Mouse (Mus musculus) natural killer cell, adult 2 months (primary cell): Measurements from ENCODE around the gene Olfr32.
"Not testable (repeated sequence)": the region's sequence is repeated elsewhere in the genome, so short reads cannot be mapped to it uniquely, and the experiment has no call there.

Experiments used
- DNase-seq, 2 experiments: peaks; one replicate each; pipeline ENCODE4 v3.0.0; 2022; ENCODE audit warnings: low spot score in 2 of 2

Gene Olfr32

GRCm38 (mm10) chr2:90142196-90142595, at the start of gene Olfr32:
Gene Olfr32 (minus strand): TSS chr2:90142296.
- DNase-seq: no peak

- DNase-seq: not testable (repeated sequence)
Observed at GRCm38 (mm10) chr2:90187082-90187481, 45.0 kb upstream of the Olfr32 start.

- not testable (repeated sequence) for DNase-seq
Observed at GRCm38 (mm10) chr2:90186082-90186481, 44.0 kb upstream of the Olfr32 start.

- DNase-seq: no peak
Observed at GRCm38 (mm10) chr2:90153916-90154315, 11.8 kb upstream of the Olfr32 start.

- DNase-seq: no peak
Observed at GRCm38 (mm10) chr2:90152991-90153390, 10.9 kb upstream of the Olfr32 start, which contains the start of gene Olfr1270. Gene Olfr1270 (minus strand): TSS chr2:90153091.

GRCm38 (mm10) chr2:90121312-90121711, 20.8 kb downstream of the Olfr32 start, which contains the start of gene Olfr1269:
Gene Olfr1269 (minus strand): TSS chr2:90121412.
- DNase-seq: no peak
